Comparison of ENCODE assay signal across 26 mouse cellular contexts in the genomic region with DNA sequence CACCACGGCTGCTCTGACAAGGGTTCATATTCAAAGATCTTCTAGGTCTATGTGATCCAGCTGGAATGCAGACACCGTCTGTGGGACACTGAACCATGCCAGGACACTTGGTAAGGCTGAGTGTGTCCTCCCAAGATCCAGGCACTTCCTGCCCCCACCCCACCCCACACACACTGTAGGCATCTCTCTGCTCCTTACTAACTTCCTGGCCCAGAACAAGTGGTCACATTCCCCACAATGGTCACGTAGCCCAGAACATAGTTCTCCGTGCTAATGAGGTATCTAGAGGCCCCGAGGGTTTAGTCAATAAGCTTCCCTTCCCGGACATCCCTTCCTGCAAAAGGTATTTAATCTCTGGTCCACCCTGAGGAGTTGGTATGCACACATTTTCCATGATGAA. TPM values are rescaled to one million over a fixed set of nuclear protein-coding genes. Genes with fewer than 3 reads are reported as not detected.
A peak's percentile ranks its signal among the peaks of the same experiment; 100 is the strongest.
DNase-seq lines count a peak whose midpoint lies in the region; ATAC-seq and TF ChIP-seq lines count a peak whose summit lies in the region.
"Had no signal": no experiment of that assay in that cellular context is flagged by ENCODE, and none has a peak within 500 bp of the region (broad histone marks: within the 10 kb centered on the region; RNA-seq: fewer than 3 reads in every experiment).

No protein-coding gene starts in this region.

- H3K4me3 ChIP-seq in heart, postnatal 0 days (ENCODE audit: low read depth, low read length) = no peak overlapping the region
- H3K4me3 ChIP-seq in kidney, adult 2 months (ENCODE audit: insufficient read depth, low read depth, low read length) = no peak overlapping the region
- H3K4me3 ChIP-seq: embryonic facial prominence, embryonic 12.5 days; embryonic facial prominence, embryonic 15.5 days; hindbrain, embryonic 12.5 days; hindbrain, embryonic 15.5 days had no signal

- 55% methylated on average over 6 of the region's 6 CpGs for WGBS in heart, postnatal 0 days
- WGBS in kidney, adult 2 months = 85% methylated on average over 6 of the region's 6 CpGs

- H3K27me3 ChIP-seq in heart, postnatal 0 days (ENCODE audit: control insufficient read depth, insufficient read depth, low read length) = no peaks in the 10 kb centered on the region
- H3K27me3 ChIP-seq in kidney, adult 2 months (replicated peaks; ENCODE audit: control insufficient read depth, insufficient read depth, low read length) = no peaks in the 10 kb centered on the region
- H3K27me3 ChIP-seq: CH12.LX; embryonic facial prominence, embryonic 12.5 days; embryonic facial prominence, embryonic 15.5 days; hindbrain, embryonic 12.5 days; hindbrain, embryonic 15.5 days had no signal

- 0 out of 2 replicates have a peak, but pooled peaks have one; percentile 42 for TF ChIP-seq EP300 in heart, postnatal 0 days (IDR thresholded peaks at IDR 0.05; ENCODE audit: low read depth)

- ATAC-seq in heart, postnatal 0 days (ENCODE audit: insufficient read depth, low read depth) = peak; percentile 41; the same call in 1 of the 2 replicates
- ATAC-seq: forebrain, embryonic 14.5 days; forebrain, postnatal 0 days; intestine, postnatal 0 days had no signal

- intact Hi-C loops in heart, postnatal 36 days (cut with DNase I) = loop anchor here (2.0 to 5.0 kb wide), 3 partner anchors 46 to 130 kb away; no protein-coding TSS in a partner anchor
- intact Hi-C loops in heart, postnatal 25 days (cut with DNase I) = loop anchor here (5.0 kb wide), 2 partner anchors 54 to 56 kb away; a partner anchor contains a TSS

- no peaks in the 10 kb centered on the region for H3K36me3 ChIP-seq in heart, postnatal 0 days (replicated peaks; ENCODE audit: control insufficient read depth, insufficient read depth, low read length)
- H3K36me3 ChIP-seq in kidney, adult 2 months (ENCODE audit: control insufficient read depth, insufficient read depth, low read length) = no peaks in the 10 kb centered on the region
- H3K36me3 ChIP-seq: embryonic facial prominence, embryonic 12.5 days; embryonic facial prominence, embryonic 15.5 days; G1E; hindbrain, embryonic 12.5 days; hindbrain, embryonic 15.5 days had no signal

- H3K4me1 ChIP-seq in heart, postnatal 0 days (ENCODE audit: control insufficient read depth, insufficient read depth) = no peaks in the 10 kb centered on the region
- H3K4me1 ChIP-seq in kidney, adult 2 months (ENCODE audit: control insufficient read depth, insufficient read depth, low read length) = no peaks in the 10 kb centered on the region
- H3K4me1 ChIP-seq: embryonic facial prominence, embryonic 12.5 days; embryonic facial prominence, embryonic 15.5 days; hindbrain, embryonic 12.5 days; hindbrain, embryonic 15.5 days had no signal

- no peak overlapping the region; the same call in 1 of the 2 replicates for H3K27ac ChIP-seq in heart, postnatal 0 days (ENCODE audit: low read depth)
- no peak overlapping the region for H3K27ac ChIP-seq in kidney, adult 2 months (ENCODE audit: insufficient read depth, low read depth, low read length)
- H3K27ac ChIP-seq: embryonic facial prominence, embryonic 12.5 days; embryonic facial prominence, embryonic 15.5 days; hindbrain, embryonic 12.5 days; hindbrain, embryonic 15.5 days had no signal

- no peak overlapping the region for H3K4me2 ChIP-seq in heart, postnatal 0 days (ENCODE audit: low read depth, low read length)
- H3K4me2 ChIP-seq: embryonic facial prominence, embryonic 12.5 days; embryonic facial prominence, embryonic 15.5 days; heart, embryonic 11.5 days; hindbrain, embryonic 12.5 days; hindbrain, embryonic 15.5 days had no signal

- no peak for TF ChIP-seq POLR2A in kidney, adult 2 months (IDR thresholded peaks at IDR 0.05; ENCODE audit: low read depth, low read length)

- TF ChIP-seq CTCF in heart, postnatal 0 days (IDR thresholded peaks at IDR 0.05; ENCODE audit: low read depth) = no peak
- no peak for TF ChIP-seq CTCF in kidney, adult 2 months (conservative IDR thresholded peaks at IDR 0.05; ENCODE audit: insufficient read depth, insufficient read length, low read depth, low read length)

- H3K9ac ChIP-seq in heart, postnatal 0 days (replicated peaks; ENCODE audit: low read depth, low read length) = no peak overlapping the region
- H3K9ac ChIP-seq: embryonic facial prominence, embryonic 12.5 days; embryonic facial prominence, embryonic 15.5 days; forebrain, postnatal 0 days; hindbrain, embryonic 12.5 days; hindbrain, embryonic 15.5 days had no signal

- DNase-seq in heart, adult 11 months = peak; percentile 93
- DNase-seq in heart, postnatal 36 days = no peak
- DNase-seq in heart, postnatal 0 days (ENCODE audit: low spot score) = no peak
- DNase-seq in heart, postnatal 25 days (ENCODE audit: low spot score) = no peak
- peak; percentile 38 for DNase-seq in lung, postnatal 10 days
- DNase-seq in lung, postnatal 36 days = no peak
- DNase-seq in kidney, adult 2 months = no peak
- DNase-seq: adrenal gland, adult 2 months; adrenal gland, postnatal 14 days; B cell, adult 2 months; cerebellum, adult 11 months; cerebellum, adult 2 months; cerebellum, adult 9-11 months; cerebellum, postnatal 25 days; forebrain, postnatal 0 days; gastrocnemius, postnatal 10 days; gastrocnemius, postnatal 36 days had no signal

- H3K9me3 ChIP-seq in heart, postnatal 0 days (replicated peaks; ENCODE audit: control insufficient read depth, low read length) = no peaks in the 10 kb centered on the region
- H3K9me3 ChIP-seq: embryonic facial prominence, embryonic 12.5 days; G1E; hindbrain, embryonic 15.5 days had no signal

RNA-seq across cellular contexts. Expression of a gene that starts 54.5 kb away (rescaled TPM):
- total RNA-seq in heart, postnatal 36 days (2021) = 10 to 100 TPM; 50.1 to 56.7 TPM
- total RNA-seq in heart, postnatal 0 days (2014; rRNA removed; ENCODE audit: low replicate concordance) = 52.2 and 78.4 TPM in 2 replicates
- polyA plus RNA-seq in heart, postnatal 0 days (2015; fragmentation: Nextera tagmentation; extraction: Ambion mirVana) = 58.8 and 59.4 TPM in 2 replicates
- total RNA-seq in heart, postnatal 25 days (2021) = 10 to 100 TPM; 51.1 to 56.1 TPM
- 44.0 and 50.3 TPM in 2 replicates for polyA plus RNA-seq in kidney, adult 2 months (2012; rRNA removed)
- polyA plus RNA-seq: G1E had no signal

Comparison
In these comparisons a context has a peak if more than half of its experiments do, and no peak if none do; other contexts are left out.
1. DNase-seq: peak in heart, adult 11 months (single experiment) and lung, postnatal 10 days (single experiment); none in heart, postnatal 36 days (0 of 2), heart, postnatal 0 days (single experiment), heart, postnatal 25 days (single experiment), lung, postnatal 36 days (single experiment) and kidney, adult 2 months (single experiment).